Mouse (Mus musculus): Measurements from ENCODE around the gene Gpr39. TPM values are rescaled to one million over a fixed set of nuclear protein-coding genes. Genes with fewer than 3 reads are reported as not detected.

Gpr39 gene
- polyA plus RNA-seq, 1 experiment: 18.8 TPM

DNA sequence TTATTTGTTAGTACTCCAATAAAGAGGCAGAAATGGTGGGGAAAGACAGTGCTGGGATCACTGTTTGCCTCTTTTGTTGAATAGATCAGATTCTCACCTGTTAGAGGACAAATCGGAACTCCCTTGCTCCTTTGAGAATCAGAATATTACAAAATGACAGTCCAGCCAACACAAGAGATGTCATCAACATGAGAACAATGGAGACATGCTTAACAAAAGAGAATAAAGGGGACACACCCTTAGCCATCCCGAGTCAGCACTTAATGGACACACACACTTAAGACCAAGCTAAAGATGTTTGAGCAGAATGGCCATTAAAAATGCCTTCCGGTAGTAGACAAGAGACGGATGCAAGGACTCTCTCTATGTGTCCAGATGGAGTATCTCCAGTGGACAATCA, 68.0 kb downstream of the Gpr39 start:
- Histone ChIP-seq H3K4me1 (ENCODE audit: control insufficient read depth, insufficient read depth, low read length) (no peaks in the 10 kb centered on the region), H3K27ac (ENCODE audit: control insufficient read depth, insufficient read depth, low read depth, low read length) (no peak overlapping the region), H3K36me3 (ENCODE audit: control insufficient read depth, insufficient read depth, low read length) (no peaks in the 10 kb centered on the region), H3K4me3 (ENCODE audit: control insufficient read depth, low read depth, low read length) (no peak overlapping the region), H3K27me3 (ENCODE audit: control insufficient read depth, insufficient read depth, low read length) (no peaks in the 10 kb centered on the region)
- no peak for TF ChIP-seq CTCF (IDR thresholded peaks at IDR 0.05; ENCODE audit: control insufficient read depth, insufficient read depth, insufficient replicate concordance, low read depth, low read length)
- TF ChIP-seq POLR2A (IDR thresholded peaks at IDR 0.05; ENCODE audit: control insufficient read depth, low read depth, low read length): no peak

DNA sequence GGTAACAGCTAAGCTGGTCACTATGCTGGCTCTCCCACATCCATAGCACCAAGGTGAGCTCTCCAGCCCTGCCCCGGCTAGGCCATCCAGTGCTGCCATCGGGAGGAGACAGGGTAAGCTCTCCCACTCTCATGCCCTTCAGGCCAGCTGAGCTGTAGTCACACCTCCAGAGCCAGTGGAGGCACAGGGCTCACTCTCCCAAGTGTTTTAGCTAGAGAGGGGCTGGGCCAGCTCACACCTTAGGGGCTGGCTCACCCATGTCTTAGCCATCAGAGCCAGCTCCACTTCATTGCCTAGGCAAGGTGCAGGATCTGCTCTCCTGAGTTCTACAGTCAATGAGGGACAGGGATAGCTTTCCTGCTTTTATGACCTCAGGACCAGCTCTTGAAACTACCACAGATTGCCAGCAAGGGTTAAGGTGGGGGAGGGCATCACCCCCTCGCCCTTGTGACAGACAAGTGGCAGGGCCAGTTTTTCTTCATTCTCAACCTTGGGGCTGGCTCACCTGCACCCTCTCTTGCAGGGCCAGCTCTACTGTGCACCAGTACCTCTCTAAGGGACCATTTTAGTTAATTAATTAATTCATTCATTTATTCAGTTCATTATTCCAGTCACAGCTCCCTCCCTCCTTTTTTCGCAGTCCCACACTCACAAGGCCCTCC, 78.7 kb downstream of the Gpr39 start:
- H3K27ac ChIP-seq (ENCODE audit: control insufficient read depth, insufficient read depth, low read depth, low read length): no peak overlapping the region
- H3K27me3 ChIP-seq (ENCODE audit: control insufficient read depth, insufficient read depth, low read length): no peaks in the 10 kb centered on the region
- TF ChIP-seq POLR2A (IDR thresholded peaks at IDR 0.05; ENCODE audit: control insufficient read depth, low read depth, low read length) (no peak), CTCF (IDR thresholded peaks at IDR 0.05; ENCODE audit: control insufficient read depth, insufficient read depth, insufficient replicate concordance, low read depth, low read length) (no peak)
- H3K4me3 ChIP-seq (ENCODE audit: control insufficient read depth, low read depth, low read length): no peak overlapping the region
- no peaks in the 10 kb centered on the region for H3K36me3 ChIP-seq (ENCODE audit: control insufficient read depth, insufficient read depth, low read length)
- no peaks in the 10 kb centered on the region for H3K4me1 ChIP-seq (ENCODE audit: control insufficient read depth, insufficient read depth, low read length)

DNA sequence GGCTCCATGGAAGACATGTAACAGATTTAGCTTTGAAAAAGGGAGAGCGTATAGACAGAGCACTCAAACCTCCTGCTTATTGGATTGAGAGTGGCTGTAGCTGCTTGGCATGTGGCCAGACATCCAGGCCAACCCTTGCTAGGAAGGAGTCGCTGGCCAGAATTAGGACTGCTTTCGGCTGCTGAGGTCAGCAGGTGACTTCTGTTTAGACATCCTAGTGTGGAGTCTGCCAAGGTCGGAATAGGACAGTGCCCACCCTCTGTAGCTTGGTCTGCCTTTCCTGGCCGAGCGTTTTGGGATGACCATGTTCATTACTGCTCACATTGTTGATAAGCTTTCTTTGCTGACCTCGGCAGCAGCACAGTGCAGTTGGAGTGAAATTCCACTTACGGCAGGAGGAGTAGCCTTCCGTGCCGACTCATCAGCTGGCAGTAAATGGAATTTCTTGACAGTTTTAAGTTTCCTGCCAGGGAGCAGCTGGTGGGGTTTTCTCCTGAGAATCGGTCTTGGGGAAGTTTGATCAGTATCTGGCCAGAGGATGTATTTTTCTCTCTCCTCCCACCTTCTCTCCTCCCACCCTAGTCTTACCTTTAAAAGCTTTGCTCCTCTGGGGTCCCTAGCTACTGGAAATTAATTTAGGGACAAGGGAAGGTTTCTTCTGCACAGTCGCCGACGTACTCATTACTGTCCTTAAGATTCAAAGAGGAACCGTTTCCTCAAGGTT, 83.3 kb downstream of the Gpr39 start:
- TF ChIP-seq CTCF (IDR thresholded peaks at IDR 0.05; ENCODE audit: control insufficient read depth, insufficient read depth, insufficient replicate concordance, low read depth, low read length): no peak
- no peak for TF ChIP-seq POLR2A (IDR thresholded peaks at IDR 0.05; ENCODE audit: control insufficient read depth, low read depth, low read length)
- no peak overlapping the region for H3K27ac ChIP-seq (ENCODE audit: control insufficient read depth, insufficient read depth, low read depth, low read length)
- H3K36me3 ChIP-seq (ENCODE audit: control insufficient read depth, insufficient read depth, low read length): no peaks in the 10 kb centered on the region
- no peak overlapping the region for H3K4me3 ChIP-seq (ENCODE audit: control insufficient read depth, low read depth, low read length)
- no peaks in the 10 kb centered on the region for H3K4me1 ChIP-seq (ENCODE audit: control insufficient read depth, insufficient read depth, low read length)
- H3K27me3 ChIP-seq (ENCODE audit: control insufficient read depth, insufficient read depth, low read length): no peaks in the 10 kb centered on the region

DNA sequence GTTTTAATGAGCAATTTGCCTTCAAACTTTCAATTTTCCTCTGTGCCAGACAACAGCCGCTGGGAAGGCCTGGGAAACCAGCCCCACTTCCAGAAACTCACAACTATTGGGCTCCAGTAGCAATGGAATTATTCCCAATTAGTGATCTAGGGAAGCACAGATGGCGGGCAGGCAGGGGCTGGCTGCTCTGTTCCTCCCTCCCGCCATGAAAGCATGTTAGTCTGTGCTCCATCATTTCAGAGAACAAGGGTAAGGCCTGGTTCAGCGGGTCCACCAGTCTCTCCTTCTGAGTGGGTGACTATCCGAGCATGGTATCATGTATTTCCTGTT, 83.9 kb downstream of the Gpr39 start:
- H3K36me3 ChIP-seq (ENCODE audit: control insufficient read depth, insufficient read depth, low read length): no peaks in the 10 kb centered on the region
- TF ChIP-seq CTCF (IDR thresholded peaks at IDR 0.05; ENCODE audit: control insufficient read depth, insufficient read depth, insufficient replicate concordance, low read depth, low read length) (no peak), POLR2A (IDR thresholded peaks at IDR 0.05; ENCODE audit: control insufficient read depth, low read depth, low read length) (no peak)
- no peaks in the 10 kb centered on the region for H3K27me3 ChIP-seq (ENCODE audit: control insufficient read depth, insufficient read depth, low read length)
- no peak overlapping the region for H3K27ac ChIP-seq (ENCODE audit: control insufficient read depth, insufficient read depth, low read depth, low read length)
- no peaks in the 10 kb centered on the region for H3K4me1 ChIP-seq (ENCODE audit: control insufficient read depth, insufficient read depth, low read length)
- H3K4me3 ChIP-seq (ENCODE audit: control insufficient read depth, low read depth, low read length): no peak overlapping the region

DNA sequence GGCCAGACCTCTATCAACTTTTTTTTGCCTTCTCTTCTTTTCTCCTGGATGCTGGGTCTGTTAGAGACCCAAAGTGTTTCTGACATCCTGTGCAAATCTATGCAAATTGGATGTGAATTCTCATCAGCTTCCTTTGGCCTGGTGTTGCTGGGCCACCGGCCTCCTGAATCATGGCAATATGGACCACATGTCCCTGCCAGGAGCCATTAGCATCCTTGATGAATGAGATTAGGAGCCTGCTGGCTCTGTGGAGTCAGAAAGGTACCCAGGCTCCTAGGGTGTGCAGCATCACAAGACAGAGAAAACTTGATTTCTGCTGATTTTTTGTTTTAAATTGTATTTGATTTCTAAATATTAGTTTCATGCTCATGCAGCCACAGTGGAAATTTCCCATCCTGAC, 85.3 kb downstream of the Gpr39 start:
- H3K27ac ChIP-seq (ENCODE audit: control insufficient read depth, insufficient read depth, low read depth, low read length): no peak overlapping the region
- no peaks in the 10 kb centered on the region for H3K4me1 ChIP-seq (ENCODE audit: control insufficient read depth, insufficient read depth, low read length)
- no peak for TF ChIP-seq POLR2A (IDR thresholded peaks at IDR 0.05; ENCODE audit: control insufficient read depth, low read depth, low read length)
- no peak overlapping the region for H3K4me3 ChIP-seq (ENCODE audit: control insufficient read depth, low read depth, low read length)
- H3K36me3 ChIP-seq (ENCODE audit: control insufficient read depth, insufficient read depth, low read length): no peaks in the 10 kb centered on the region
- H3K27me3 ChIP-seq (ENCODE audit: control insufficient read depth, insufficient read depth, low read length): no peaks in the 10 kb centered on the region

DNA sequence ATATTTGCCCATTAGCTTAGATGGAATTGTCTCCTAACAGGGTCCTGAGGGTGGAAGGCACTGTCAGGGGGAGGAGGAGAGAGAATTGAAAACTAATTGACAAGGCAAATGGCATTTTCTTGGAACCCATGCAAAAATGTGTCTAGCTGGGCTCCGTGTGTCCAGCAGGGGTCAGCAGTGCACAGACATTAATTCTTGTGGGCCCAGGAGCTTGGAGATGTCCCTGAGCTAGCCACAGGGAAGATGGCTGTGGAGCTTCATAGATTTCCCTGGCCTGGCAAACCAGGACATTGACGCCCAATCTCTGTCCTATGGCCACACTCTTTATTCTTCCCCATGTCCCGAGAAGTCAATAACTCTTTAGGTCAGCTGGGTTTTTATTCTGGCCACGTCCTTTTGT, 113.0 kb downstream of the Gpr39 start:
- Histone ChIP-seq H3K27me3 (ENCODE audit: control insufficient read depth, insufficient read depth, low read length) (no peaks in the 10 kb centered on the region), H3K27ac (ENCODE audit: control insufficient read depth, insufficient read depth, low read depth, low read length) (no peak overlapping the region), H3K4me3 (ENCODE audit: control insufficient read depth, low read depth, low read length) (no peak overlapping the region), H3K4me1 (ENCODE audit: control insufficient read depth, insufficient read depth, low read length) (no peaks in the 10 kb centered on the region), H3K36me3 (ENCODE audit: control insufficient read depth, insufficient read depth, low read length) (no peaks in the 10 kb centered on the region)
- TF ChIP-seq CTCF (IDR thresholded peaks at IDR 0.05; ENCODE audit: control insufficient read depth, insufficient read depth, insufficient replicate concordance, low read depth, low read length) (peak; percentile 58; the same call in 1 of the 2 replicates), POLR2A (IDR thresholded peaks at IDR 0.05; ENCODE audit: control insufficient read depth, low read depth, low read length) (no peak)

DNA sequence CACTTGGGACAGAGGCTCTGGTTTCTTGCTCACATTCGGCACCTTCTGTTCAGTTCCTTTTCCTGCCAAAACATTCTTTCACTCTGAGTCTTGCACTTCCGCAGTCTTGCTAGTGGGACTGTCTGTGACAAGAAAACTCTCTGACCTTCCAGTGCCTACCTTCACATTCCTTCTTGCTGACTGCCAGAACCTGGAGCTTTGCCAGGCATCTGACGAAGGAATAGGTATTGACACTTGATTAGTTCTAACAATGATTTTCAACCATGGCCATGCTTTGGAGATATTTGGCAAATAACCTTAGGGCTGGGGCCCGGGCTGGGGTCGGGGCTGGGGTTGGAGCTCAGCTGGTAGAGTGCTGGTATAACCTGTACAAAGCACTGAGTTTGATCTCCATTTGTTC, 123.7 kb downstream of the Gpr39 start:
- H3K4me1 ChIP-seq (ENCODE audit: control insufficient read depth, insufficient read depth, low read length): no peaks in the 10 kb centered on the region
- no peaks in the 10 kb centered on the region for H3K27me3 ChIP-seq (ENCODE audit: control insufficient read depth, insufficient read depth, low read length)
- no peak for TF ChIP-seq POLR2A (IDR thresholded peaks at IDR 0.05; ENCODE audit: control insufficient read depth, low read depth, low read length)
- no peak for TF ChIP-seq CTCF (IDR thresholded peaks at IDR 0.05; ENCODE audit: control insufficient read depth, insufficient read depth, insufficient replicate concordance, low read depth, low read length)
- no peak overlapping the region for H3K27ac ChIP-seq (ENCODE audit: control insufficient read depth, insufficient read depth, low read depth, low read length)
- H3K36me3 ChIP-seq (ENCODE audit: control insufficient read depth, insufficient read depth, low read length): no peaks in the 10 kb centered on the region
- no peak overlapping the region for H3K4me3 ChIP-seq (ENCODE audit: control insufficient read depth, low read depth, low read length)
